Mouse (Mus musculus): ENCODE results near the gene Zfp28.

Gene Zfp28

GRCm38 (mm10) chr7:6410043-6410442 lies 26.9 kb downstream of the Zfp28 start, which contains the start of gene Gm20715:
Gene Gm20715, plus strand, starts transcription at chr7:6410277.
- DNase-seq (ENCODE audit: low spot score): peak; percentile 85

- DNase-seq (ENCODE audit: low spot score): no peak
These were observed 31.7 kb downstream of the Zfp28 start for GRCm38 (mm10) chr7:6414626-6415441.

DNA sequence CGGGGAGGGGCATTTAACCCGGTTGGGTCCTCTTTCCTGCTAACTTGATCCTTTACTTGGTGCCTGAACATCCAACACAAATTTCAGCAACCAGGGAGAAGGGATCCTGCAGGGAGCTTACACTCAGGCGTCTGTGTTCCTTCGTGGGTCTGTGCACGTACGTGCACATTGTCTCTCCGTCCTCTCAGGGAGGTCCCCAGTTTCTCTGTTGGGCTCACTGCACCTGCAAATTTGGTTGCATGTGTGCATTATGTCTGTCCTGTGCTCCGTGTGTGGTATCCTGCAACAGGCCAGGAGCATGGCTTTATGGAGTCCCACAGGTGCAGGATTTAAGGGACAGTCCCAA lies 32.3 kb downstream of the Zfp28 start:
- no peak for DNase-seq (ENCODE audit: low spot score)

DNA sequence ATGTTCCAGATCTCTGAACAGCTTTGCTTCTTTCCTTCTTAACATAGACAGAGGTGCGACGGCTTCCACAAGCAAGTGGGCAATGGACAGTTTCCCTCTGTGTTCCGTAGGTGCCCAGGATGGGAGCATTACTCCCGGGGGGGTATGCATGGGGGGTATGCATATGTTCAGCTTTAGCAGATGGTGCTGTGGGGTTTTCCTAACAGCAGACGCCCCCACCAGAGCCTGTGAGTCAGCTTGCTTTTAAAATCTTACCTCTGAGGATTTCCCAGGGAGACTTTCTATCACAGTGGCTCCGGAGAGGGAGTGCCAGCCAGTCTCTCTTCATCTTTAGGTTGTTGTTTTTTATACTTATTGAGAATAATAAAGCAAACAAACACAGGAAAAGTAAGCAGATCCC lies 36.8 kb downstream of the Zfp28 start:
- DNase-seq (ENCODE audit: low spot score): no peak

DNA sequence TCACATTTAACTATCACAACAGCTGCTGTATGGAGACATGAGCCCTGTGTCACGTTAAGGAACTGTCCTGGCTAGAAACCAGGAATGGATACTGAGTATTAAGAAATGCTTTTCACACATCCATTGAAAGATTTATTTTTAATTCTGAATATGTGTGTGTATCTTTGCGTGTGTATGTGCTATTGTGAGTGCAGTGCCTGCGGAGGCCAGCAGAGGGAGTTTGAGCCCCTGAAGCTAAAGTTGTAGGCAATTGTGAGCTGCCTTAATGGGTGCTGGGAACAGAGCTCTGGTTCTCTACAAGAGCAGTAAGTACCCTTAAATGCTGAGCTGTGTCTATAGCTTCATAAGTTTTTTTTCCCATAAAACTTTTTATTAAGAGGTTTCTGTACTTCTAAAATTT lies 46.3 kb downstream of the Zfp28 start:
- DNase-seq (ENCODE audit: low spot score): no peak

DNA sequence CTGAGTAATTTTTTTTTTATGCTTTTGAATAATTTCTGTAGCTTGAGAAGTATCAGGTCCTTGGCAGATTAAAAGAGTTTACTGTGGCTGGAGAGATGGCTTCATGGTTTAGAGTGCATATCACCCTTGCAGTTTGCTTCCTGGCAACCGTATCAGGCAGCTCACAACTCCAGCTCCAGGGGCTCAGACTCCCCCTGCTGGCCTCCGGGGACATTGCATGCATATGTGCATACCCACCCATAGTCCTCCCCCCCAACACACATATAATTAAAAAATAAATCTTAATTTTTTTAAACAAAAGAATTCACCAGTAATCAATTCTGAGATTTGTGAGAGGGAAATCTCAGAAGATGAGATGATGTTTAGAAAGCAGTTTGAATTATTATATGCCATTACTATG lies 47.2 kb downstream of the Zfp28 start:
- DNase-seq (ENCODE audit: low spot score): no peak

- no peak for DNase-seq (ENCODE audit: low spot score)
These were observed 55.3 kb downstream of the Zfp28 start, which contains the start of gene Olfr1344 for GRCm38 (mm10) chr7:6438388-6438787. Gene Olfr1344, plus strand, starts transcription at chr7:6438688.

DNA sequence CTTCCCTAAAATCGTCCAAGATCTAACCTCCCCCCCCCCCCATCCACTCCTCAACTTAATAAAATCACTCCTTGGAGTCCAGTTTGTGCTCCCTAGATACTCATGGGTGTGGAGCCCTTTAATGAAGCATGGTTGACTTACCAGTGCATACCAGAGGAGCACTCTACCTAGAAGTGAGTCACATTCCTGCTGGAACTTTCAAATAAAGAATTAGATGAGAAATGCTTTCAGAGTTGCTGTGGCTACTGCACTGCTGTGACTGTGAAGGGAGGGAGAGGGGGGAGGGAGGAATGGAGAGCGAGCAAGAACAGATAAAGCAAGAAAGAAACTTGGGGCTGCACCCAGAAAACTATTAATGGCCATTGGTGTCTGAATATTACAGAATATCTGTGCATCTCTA lies 58.1 kb downstream of the Zfp28 start:
- no peak for DNase-seq (ENCODE audit: low spot score)

All from ovary, adult 18-20 months (tissue).